Mouse (Mus musculus): ENCODE results near the gene Nmur1. TPM values are rescaled to one million over a fixed set of nuclear protein-coding genes. Genes with fewer than 3 reads are reported as not detected.
"Not testable (repeated sequence)": the region's sequence is repeated elsewhere in the genome, so short reads cannot be mapped to it uniquely, and the experiment has no call there.

Nmur1 gene
- polyA plus RNA-seq (2015; fragmentation: Nextera tagmentation; extraction: Ambion mirVana), result not detected in 2 replicates

- no peak for ATAC-seq (replicated peaks; ENCODE audit: extremely low read depth, insufficient read depth, low FRiP score)
- Histone ChIP-seq H3K4me3 (ENCODE audit: low read length) (no peak within 1 kb of the TSS), H3K27ac (ENCODE audit: low read length) (no peak within 1 kb of the TSS)
These were observed at the start of gene Nmur1, which contains the start of gene Tex44 for GRCm38 (mm10) chr1:86426128-86426527. Nmur1 (minus strand) TSS chr1:86426228. Tex44 (plus strand) TSS chr1:86426329.

GRCm38 (mm10) chr1:86473109-86473760, 47.2 kb upstream of the Nmur1 start:
- Histone ChIP-seq H3K4me2 (ENCODE audit: low read depth, low read length) (peak overlapping the region; percentile 54; the same call in 1 of the 2 replicates), H3K36me3 (ENCODE audit: control insufficient read depth, insufficient read depth) (no peaks in the 10 kb centered on the region), H3K27ac (ENCODE audit: low read length) (peak overlapping the region; percentile 99), H3K4me3 (ENCODE audit: low read length) (no peak overlapping the region), H3K27me3 (ENCODE audit: control insufficient read depth, insufficient read depth, low read length) (no peaks in the 10 kb centered on the region), H3K4me1 (ENCODE audit: control insufficient read depth, insufficient read depth, low read length) (peaks cover 26% of the 10 kb centered on the region), H3K9ac (ENCODE audit: low read length) (peak overlapping the region; percentile 72), H3K9me3 (replicated peaks; ENCODE audit: control insufficient read depth, low read length) (no peaks in the 10 kb centered on the region)
- WGBS, result 80% methylated on average over 18 of the region's 18 CpGs
- ATAC-seq (replicated peaks; ENCODE audit: extremely low read depth, insufficient read depth, low FRiP score), result no peak

More at GRCm38 (mm10) chr1:86426128-86426527, at the start of gene Nmur1, which contains the start of gene Tex44:
- 83% methylated on average over 8 of the region's 8 CpGs for WGBS
- H3K27me3 ChIP-seq (ENCODE audit: control insufficient read depth, insufficient read depth, low read length), result no peaks in the 10 kb centered on the region
- H3K9me3 ChIP-seq (replicated peaks; ENCODE audit: control insufficient read depth, low read length), result no peaks in the 10 kb centered on the region
- no peaks in the 10 kb centered on the region for H3K4me1 ChIP-seq (ENCODE audit: control insufficient read depth, insufficient read depth, low read length)
- H3K4me2 ChIP-seq (ENCODE audit: low read depth, low read length), result no peak within 1 kb of the TSS
- no peak within 1 kb of the TSS for H3K9ac ChIP-seq (ENCODE audit: low read length)
- H3K36me3 ChIP-seq (ENCODE audit: control insufficient read depth, insufficient read depth), result no peaks in the 10 kb centered on the region

GRCm38 (mm10) chr1:86472197-86472952, 46.3 kb upstream of the Nmur1 start:
- peak; percentile 76 for ATAC-seq (replicated peaks; ENCODE audit: extremely low read depth, insufficient read depth, low FRiP score)
- no peaks in the 10 kb centered on the region for H3K36me3 ChIP-seq (ENCODE audit: control insufficient read depth, insufficient read depth)
- H3K4me3 ChIP-seq (ENCODE audit: low read length), result peak overlapping the region; percentile 25
- peak overlapping the region; percentile 54 for H3K4me2 ChIP-seq (ENCODE audit: low read depth, low read length)
- WGBS, result 6% methylated on average over 31 of the region's 31 CpGs
- H3K9ac ChIP-seq (ENCODE audit: low read length), result peak overlapping the region; percentile 72
- H3K4me1 ChIP-seq (ENCODE audit: control insufficient read depth, insufficient read depth, low read length), result peaks cover 26% of the 10 kb centered on the region
- no peaks in the 10 kb centered on the region for H3K27me3 ChIP-seq (ENCODE audit: control insufficient read depth, insufficient read depth, low read length)
- no peaks in the 10 kb centered on the region for H3K9me3 ChIP-seq (replicated peaks; ENCODE audit: control insufficient read depth, low read length)
- peak overlapping the region; percentile 99 for H3K27ac ChIP-seq (ENCODE audit: low read length)

- not testable (repeated sequence) for H3K4me3 ChIP-seq (ENCODE audit: low read length); H3K9me3 ChIP-seq (replicated peaks; ENCODE audit: control insufficient read depth, low read length); H3K36me3 ChIP-seq (ENCODE audit: control insufficient read depth, insufficient read depth); ATAC-seq (replicated peaks; ENCODE audit: extremely low read depth, insufficient read depth, low FRiP score); H3K4me2 ChIP-seq (ENCODE audit: low read depth, low read length); H3K9ac ChIP-seq (ENCODE audit: low read length); H3K27me3 ChIP-seq (ENCODE audit: control insufficient read depth, insufficient read depth, low read length)
- Histone ChIP-seq H3K27ac (ENCODE audit: low read length) (peak overlapping the region; percentile 99), H3K4me1 (ENCODE audit: control insufficient read depth, insufficient read depth, low read length) (peaks cover 26% of the 10 kb centered on the region)
- 67% methylated on average over 11 of the region's 11 CpGs for WGBS
These were observed 45.5 kb upstream of the Nmur1 start for GRCm38 (mm10) chr1:86471504-86471961.

GRCm38 (mm10) chr1:86470519-86471181, 44.6 kb upstream of the Nmur1 start:
- Histone ChIP-seq H3K4me2 (ENCODE audit: low read depth, low read length) (peak overlapping the region; percentile 51), H3K4me3 (ENCODE audit: low read length) (peak overlapping the region; percentile 7; the same call in 1 of the 2 replicates)

GRCm38 (mm10) chr1:86469876-86470275, 43.8 kb upstream of the Nmur1 start:
- H3K9ac ChIP-seq (ENCODE audit: low read length), result no peak overlapping the region
- no peak for ATAC-seq (replicated peaks; ENCODE audit: extremely low read depth, insufficient read depth, low FRiP score)
- no peaks in the 10 kb centered on the region for H3K27me3 ChIP-seq (ENCODE audit: control insufficient read depth, insufficient read depth, low read length)
- 85% methylated on average over 4 of the region's 4 CpGs for WGBS
- H3K4me3 ChIP-seq (ENCODE audit: low read length), result no peak overlapping the region
- H3K27ac ChIP-seq (ENCODE audit: low read length), result peak overlapping the region; percentile 99
- H3K4me2 ChIP-seq (ENCODE audit: low read depth, low read length), result no peak overlapping the region
- peaks cover 30% of the 10 kb centered on the region for H3K4me1 ChIP-seq (ENCODE audit: control insufficient read depth, insufficient read depth, low read length)
- H3K9me3 ChIP-seq (replicated peaks; ENCODE audit: control insufficient read depth, low read length), result no peaks in the 10 kb centered on the region
- H3K36me3 ChIP-seq (ENCODE audit: control insufficient read depth, insufficient read depth), result no peaks in the 10 kb centered on the region

More at GRCm38 (mm10) chr1:86470519-86471181, 44.6 kb upstream of the Nmur1 start:
- H3K27me3 ChIP-seq (ENCODE audit: control insufficient read depth, insufficient read depth, low read length), result no peaks in the 10 kb centered on the region
- peak overlapping the region; percentile 99 for H3K27ac ChIP-seq (ENCODE audit: low read length)
- peaks cover 26% of the 10 kb centered on the region for H3K4me1 ChIP-seq (ENCODE audit: control insufficient read depth, insufficient read depth, low read length)
- peak; percentile 83 for ATAC-seq (replicated peaks; ENCODE audit: extremely low read depth, insufficient read depth, low FRiP score)
- 13% methylated on average over 12 of the region's 12 CpGs for WGBS
- no peaks in the 10 kb centered on the region for H3K36me3 ChIP-seq (ENCODE audit: control insufficient read depth, insufficient read depth)
- no peaks in the 10 kb centered on the region for H3K9me3 ChIP-seq (replicated peaks; ENCODE audit: control insufficient read depth, low read length)
- peak overlapping the region; percentile 35 for H3K9ac ChIP-seq (ENCODE audit: low read length)

- no peak for ATAC-seq (replicated peaks; ENCODE audit: extremely low read depth, insufficient read depth, low FRiP score)
- no peak overlapping the region for H3K27ac ChIP-seq (ENCODE audit: low read length)
- H3K9ac ChIP-seq (ENCODE audit: low read length), result no peak overlapping the region
- no peak overlapping the region for H3K4me2 ChIP-seq (ENCODE audit: low read depth, low read length)
- WGBS, result 86% methylated on average over 8 of the region's 8 CpGs
- H3K36me3 ChIP-seq (ENCODE audit: control insufficient read depth, insufficient read depth), result no peaks in the 10 kb centered on the region
- no peaks in the 10 kb centered on the region for H3K27me3 ChIP-seq (ENCODE audit: control insufficient read depth, insufficient read depth, low read length)
- H3K4me3 ChIP-seq (ENCODE audit: low read length), result no peak overlapping the region
- no peaks in the 10 kb centered on the region for H3K9me3 ChIP-seq (replicated peaks; ENCODE audit: control insufficient read depth, low read length)
- peaks cover 23% of the 10 kb centered on the region for H3K4me1 ChIP-seq (ENCODE audit: control insufficient read depth, insufficient read depth, low read length)
These were observed 41.4 kb upstream of the Nmur1 start for GRCm38 (mm10) chr1:86467416-86467815.

GRCm38 (mm10) chr1:86464875-86465224, 38.8 kb upstream of the Nmur1 start:
- ATAC-seq (replicated peaks; ENCODE audit: extremely low read depth, insufficient read depth, low FRiP score), result no peak
- Histone ChIP-seq H3K4me2 (ENCODE audit: low read depth, low read length) (no peak overlapping the region), H3K9ac (ENCODE audit: low read length) (no peak overlapping the region), H3K4me1 (ENCODE audit: control insufficient read depth, insufficient read depth, low read length) (peaks cover 4% of the 10 kb centered on the region), H3K9me3 (replicated peaks; ENCODE audit: control insufficient read depth, low read length) (no peaks in the 10 kb centered on the region), H3K4me3 (ENCODE audit: low read length) (no peak overlapping the region), H3K36me3 (ENCODE audit: control insufficient read depth, insufficient read depth) (no peaks in the 10 kb centered on the region), H3K27ac (ENCODE audit: low read length) (peak overlapping the region; percentile 83), H3K27me3 (ENCODE audit: control insufficient read depth, insufficient read depth, low read length) (no peaks in the 10 kb centered on the region)
- WGBS, result 41% methylated on average over 4 of the region's 4 CpGs

Data from heart, embryonic 16.5 days (tissue).